Comparison of ENCODE assay signal across 15 mouse cellular contexts in the genomic region with DNA sequence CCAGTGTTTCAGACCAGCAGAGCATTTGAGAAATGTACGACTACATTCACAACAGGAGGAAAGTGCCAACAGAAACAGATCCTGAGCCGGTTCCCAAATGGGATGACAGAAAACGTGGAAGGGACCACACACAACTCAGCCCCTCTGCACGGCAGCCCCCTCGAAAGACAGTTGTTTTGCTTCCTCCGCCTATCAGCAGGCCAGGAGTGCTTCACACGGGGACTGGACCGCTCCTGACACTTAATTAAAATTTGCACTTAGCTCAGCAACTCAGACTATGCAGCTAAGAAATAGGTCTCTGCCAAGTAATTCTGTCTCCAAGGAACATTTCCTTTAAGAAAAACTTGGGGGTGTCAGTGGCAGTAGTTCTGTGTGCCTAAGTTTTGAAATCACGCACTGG.
"Had no signal": no experiment of that assay in that cellular context is flagged by ENCODE, and none has a peak within 500 bp of the region (broad histone marks: within the 10 kb centered on the region; RNA-seq: fewer than 3 reads in every experiment).

No protein-coding gene starts in this region.

- H3K9me3 ChIP-seq: liver, embryonic 13.5 days; megakaryocyte, embryonic 14.5 days; midbrain, embryonic 12.5 days; stomach, embryonic 15.5 days had no signal

- H3K27ac ChIP-seq: kidney, postnatal 0 days; liver, embryonic 13.5 days; macrophage; midbrain, embryonic 12.5 days; stomach, embryonic 15.5 days had no signal

- H3K36me3 ChIP-seq: liver, embryonic 13.5 days; midbrain, embryonic 12.5 days; stomach, embryonic 15.5 days had no signal

- ATAC-seq: liver, postnatal 0 days; midbrain, embryonic 16.5 days had no signal

- H3K4me2 ChIP-seq: liver, embryonic 13.5 days; midbrain, embryonic 12.5 days; stomach, embryonic 15.5 days had no signal

- H3K4me3 ChIP-seq: liver, embryonic 13.5 days; megakaryocyte, embryonic 14.5 days; midbrain, embryonic 12.5 days; stomach, embryonic 15.5 days had no signal

- H3K4me1 ChIP-seq: liver, embryonic 13.5 days; megakaryocyte, embryonic 14.5 days; midbrain, embryonic 12.5 days; stomach, embryonic 15.5 days had no signal

- DNase-seq: kidney, adult 11 months; kidney, adult 9 months; kidney, postnatal 36 days; layer of hippocampus, adult 9-11 months; liver; liver, embryonic 13.5 days; liver, postnatal 0 days; right cerebral cortex, postnatal 14 days; thymus, postnatal 4 days had no signal

- H3K9ac ChIP-seq: liver, embryonic 13.5 days; liver, postnatal 0 days; midbrain, embryonic 12.5 days; stomach, embryonic 15.5 days had no signal

- H3K27me3 ChIP-seq: liver, embryonic 13.5 days; megakaryocyte, embryonic 14.5 days; midbrain, embryonic 12.5 days had no signal
